Mouse (Mus musculus): ENCODE results near the gene Epb41l4b. TPM values are rescaled to one million over a fixed set of nuclear protein-coding genes. Genes with fewer than 3 reads are reported as not detected.

Gene Epb41l4b
- polyA plus RNA-seq, 1 experiment from 2014 or later, result 3.1 TPM

GRCm38 (mm10) chr4:57140200-57140799 lies 2.9 kb downstream of the Epb41l4b start:
- 17% methylated on average over 4 of the region's 4 CpGs for WGBS
- peaks cover 7% of the 10 kb centered on the region for H3K27me3 ChIP-seq (ENCODE audit: control insufficient read depth, insufficient read depth, low read depth, low read length)
- peak overlapping the region; percentile 84 for H3K4me2 ChIP-seq (ENCODE audit: low read length)
- no peak overlapping the region for H3K27ac ChIP-seq (ENCODE audit: low read length)
- peak overlapping the region; percentile 41; the same call in 1 of the 2 replicates for H3K9ac ChIP-seq (ENCODE audit: low read depth, low read length)
- no peaks in the 10 kb centered on the region for H3K36me3 ChIP-seq (ENCODE audit: control insufficient read depth, insufficient read depth, low read length)
- H3K4me3 ChIP-seq (ENCODE audit: low read depth, low read length), result peak overlapping the region; percentile 71; the same call in 1 of the 2 replicates
- no peak for ATAC-seq
- H3K4me1 ChIP-seq (ENCODE audit: control insufficient read depth, insufficient read depth, low read length), result peaks cover 28% of the 10 kb centered on the region
- no peaks in the 10 kb centered on the region for H3K9me3 ChIP-seq (replicated peaks; ENCODE audit: control insufficient read depth, low read length, poor library complexity, severe bottlenecking)

DNA sequence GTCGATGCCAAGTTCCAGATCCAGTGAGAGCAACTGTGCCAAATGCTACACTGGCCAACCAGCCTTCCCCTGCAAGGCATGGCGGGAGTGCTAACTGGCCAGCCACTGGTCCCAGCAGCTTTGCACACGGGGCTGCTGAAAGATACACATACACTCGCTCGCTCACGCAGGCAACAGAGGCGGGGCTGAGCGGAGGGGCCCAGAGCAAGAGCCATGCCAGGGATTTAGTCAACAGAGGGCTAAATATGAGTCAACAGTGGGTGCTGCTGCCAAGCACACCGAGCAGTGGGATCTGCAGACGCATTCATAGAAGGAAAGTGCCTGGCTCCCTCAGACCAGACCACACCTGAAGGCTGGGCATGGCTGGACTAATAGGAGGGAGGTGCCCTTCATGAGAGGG lies 3.8 kb downstream of the Epb41l4b start:
- H3K36me3 ChIP-seq (ENCODE audit: control insufficient read depth, insufficient read depth, low read length), result no peaks in the 10 kb centered on the region
- H3K27ac ChIP-seq (ENCODE audit: low read length), result no peak overlapping the region
- H3K27me3 ChIP-seq (ENCODE audit: control insufficient read depth, insufficient read depth, low read depth, low read length), result peaks cover 4% of the 10 kb centered on the region; the same call in 1 of the 2 replicates
- WGBS, result 67% methylated on average over 10 of the region's 10 CpGs
- no peak for ATAC-seq
- H3K4me2 ChIP-seq (ENCODE audit: low read length), result no peak overlapping the region
- H3K9me3 ChIP-seq (replicated peaks; ENCODE audit: control insufficient read depth, low read length, poor library complexity, severe bottlenecking), result no peaks in the 10 kb centered on the region
- no peak overlapping the region for H3K9ac ChIP-seq (ENCODE audit: low read depth, low read length)
- H3K4me3 ChIP-seq (ENCODE audit: low read depth, low read length), result no peak overlapping the region
- peaks cover 28% of the 10 kb centered on the region for H3K4me1 ChIP-seq (ENCODE audit: control insufficient read depth, insufficient read depth, low read length)

DNA sequence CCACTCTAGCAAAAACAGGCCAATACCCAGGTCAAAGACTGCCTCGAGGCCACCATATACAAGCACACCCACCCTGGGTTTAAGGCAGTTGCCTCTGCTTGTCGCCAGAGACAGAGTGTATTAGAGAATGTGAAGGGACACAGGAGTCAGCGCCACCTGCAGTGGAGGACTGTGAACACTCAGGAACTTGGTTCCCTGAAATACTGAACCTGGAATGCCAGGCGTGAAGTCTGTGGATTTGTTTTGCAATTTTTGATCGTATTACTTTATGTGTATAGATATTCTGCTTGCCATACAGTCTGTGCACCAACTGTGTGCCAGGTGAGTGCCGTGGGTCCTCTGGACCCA lies 5.2 kb downstream of the Epb41l4b start:
- H3K4me2 ChIP-seq (ENCODE audit: low read length), result no peak overlapping the region
- no peaks in the 10 kb centered on the region for H3K9me3 ChIP-seq (replicated peaks; ENCODE audit: control insufficient read depth, low read length, poor library complexity, severe bottlenecking)
- no peak overlapping the region for H3K9ac ChIP-seq (ENCODE audit: low read depth, low read length)
- H3K36me3 ChIP-seq (ENCODE audit: control insufficient read depth, insufficient read depth, low read length), result no peaks in the 10 kb centered on the region
- H3K4me3 ChIP-seq (ENCODE audit: low read depth, low read length), result no peak overlapping the region
- H3K27me3 ChIP-seq (ENCODE audit: control insufficient read depth, insufficient read depth, low read depth, low read length), result peaks cover 4% of the 10 kb centered on the region; the same call in 1 of the 2 replicates
- no peak overlapping the region for H3K27ac ChIP-seq (ENCODE audit: low read length)
- ATAC-seq, result no peak
- H3K4me1 ChIP-seq (ENCODE audit: control insufficient read depth, insufficient read depth, low read length), result peaks cover 24% of the 10 kb centered on the region
- 77% methylated on average over 6 of the region's 6 CpGs for WGBS

DNA sequence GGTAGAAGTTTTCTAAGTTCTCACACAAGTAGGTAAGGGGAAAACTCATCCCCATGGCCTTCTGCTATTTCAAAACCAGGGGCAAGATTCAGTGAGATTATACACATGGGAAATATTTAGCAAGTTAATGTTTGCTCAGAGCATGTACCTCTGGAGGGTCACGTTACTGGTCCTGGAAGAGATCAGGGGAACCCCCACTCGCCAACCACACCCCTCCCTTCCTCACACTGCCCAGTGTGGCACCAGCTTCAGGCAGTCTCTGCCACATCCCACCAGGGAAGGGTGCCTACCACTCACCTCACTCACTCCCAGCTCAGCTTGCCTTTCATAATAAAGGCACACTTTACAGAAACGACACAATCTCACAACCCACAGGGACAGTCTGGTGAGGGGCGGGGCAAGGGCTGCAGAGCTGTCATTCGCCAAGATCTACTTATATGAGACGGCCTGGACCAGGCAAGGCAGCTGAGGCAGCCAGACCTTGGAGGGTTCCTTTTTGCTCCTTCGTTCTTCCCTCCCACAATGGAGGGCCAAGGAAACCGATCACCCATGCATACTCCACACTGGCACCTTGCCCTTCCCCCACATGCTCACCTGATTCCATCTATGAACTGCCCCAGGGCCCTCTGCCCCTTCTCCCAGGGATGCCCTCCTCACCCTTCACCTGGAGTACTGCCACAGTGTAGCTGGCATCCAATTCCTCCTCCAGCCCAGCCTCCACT lies 5.7 kb downstream of the Epb41l4b start:
- H3K9ac ChIP-seq (ENCODE audit: low read depth, low read length), result no peak overlapping the region
- no peak overlapping the region for H3K27ac ChIP-seq (ENCODE audit: low read length)
- H3K27me3 ChIP-seq (ENCODE audit: control insufficient read depth, insufficient read depth, low read depth, low read length), result peaks cover 4% of the 10 kb centered on the region; the same call in 1 of the 2 replicates
- WGBS, result 67% methylated on average over 8 of the region's 8 CpGs
- no peak overlapping the region for H3K4me3 ChIP-seq (ENCODE audit: low read depth, low read length)
- no peak overlapping the region for H3K4me2 ChIP-seq (ENCODE audit: low read length)
- ATAC-seq, result no peak
- H3K9me3 ChIP-seq (replicated peaks; ENCODE audit: control insufficient read depth, low read length, poor library complexity, severe bottlenecking), result no peaks in the 10 kb centered on the region
- H3K36me3 ChIP-seq (ENCODE audit: control insufficient read depth, insufficient read depth, low read length), result no peaks in the 10 kb centered on the region
- H3K4me1 ChIP-seq (ENCODE audit: control insufficient read depth, insufficient read depth, low read length), result peaks cover 24% of the 10 kb centered on the region

GRCm38 (mm10) chr4:57135431-57135830 lies 7.8 kb downstream of the Epb41l4b start:
- Histone ChIP-seq H3K4me1 (ENCODE audit: control insufficient read depth, insufficient read depth, low read length) (peaks cover 9% of the 10 kb centered on the region), H3K4me2 (ENCODE audit: low read length) (no peak overlapping the region), H3K4me3 (ENCODE audit: low read depth, low read length) (no peak overlapping the region), H3K36me3 (ENCODE audit: control insufficient read depth, insufficient read depth, low read length) (no peaks in the 10 kb centered on the region), H3K9me3 (replicated peaks; ENCODE audit: control insufficient read depth, low read length, poor library complexity, severe bottlenecking) (no peaks in the 10 kb centered on the region), H3K27me3 (ENCODE audit: control insufficient read depth, insufficient read depth, low read depth, low read length) (no peaks in the 10 kb centered on the region), H3K27ac (ENCODE audit: low read length) (no peak overlapping the region), H3K9ac (ENCODE audit: low read depth, low read length) (no peak overlapping the region)
- WGBS, result 81% methylated on average over 1 of the region's 1 CpGs
- no peak for ATAC-seq

- Histone ChIP-seq H3K36me3 (ENCODE audit: control insufficient read depth, insufficient read depth, low read length) (no peaks in the 10 kb centered on the region), H3K9ac (ENCODE audit: low read depth, low read length) (no peak overlapping the region), H3K27me3 (ENCODE audit: control insufficient read depth, insufficient read depth, low read depth, low read length) (no peaks in the 10 kb centered on the region), H3K4me3 (ENCODE audit: low read depth, low read length) (no peak overlapping the region), H3K27ac (ENCODE audit: low read length) (no peak overlapping the region), H3K4me2 (ENCODE audit: low read length) (no peak overlapping the region), H3K9me3 (replicated peaks; ENCODE audit: control insufficient read depth, low read length, poor library complexity, severe bottlenecking) (no peaks in the 10 kb centered on the region), H3K4me1 (ENCODE audit: control insufficient read depth, insufficient read depth, low read length) (peaks cover 3% of the 10 kb centered on the region; the same call in 1 of the 2 replicates)
- WGBS, result 62% methylated on average over 4 of the region's 4 CpGs
- ATAC-seq, result no peak
These were observed 8.7 kb downstream of the Epb41l4b start for GRCm38 (mm10) chr4:57134554-57134953.

GRCm38 (mm10) chr4:57131839-57132238 lies 11.4 kb downstream of the Epb41l4b start:
- Histone ChIP-seq H3K27me3 (ENCODE audit: control insufficient read depth, insufficient read depth, low read depth, low read length) (no peaks in the 10 kb centered on the region), H3K36me3 (ENCODE audit: control insufficient read depth, insufficient read depth, low read length) (no peaks in the 10 kb centered on the region), H3K27ac (ENCODE audit: low read length) (no peak overlapping the region), H3K9me3 (replicated peaks; ENCODE audit: control insufficient read depth, low read length, poor library complexity, severe bottlenecking) (no peaks in the 10 kb centered on the region), H3K4me1 (ENCODE audit: control insufficient read depth, insufficient read depth, low read length) (peaks cover 3% of the 10 kb centered on the region; the same call in 1 of the 2 replicates), H3K4me2 (ENCODE audit: low read length) (no peak overlapping the region), H3K4me3 (ENCODE audit: low read depth, low read length) (no peak overlapping the region), H3K9ac (ENCODE audit: low read depth, low read length) (no peak overlapping the region; the same call in 1 of the 2 replicates)
- WGBS, result 66% methylated on average over 10 of the region's 10 CpGs
- ATAC-seq, result no peak

- no peaks in the 10 kb centered on the region for H3K36me3 ChIP-seq (ENCODE audit: control insufficient read depth, insufficient read depth, low read length)
- no peaks in the 10 kb centered on the region for H3K27me3 ChIP-seq (ENCODE audit: control insufficient read depth, insufficient read depth, low read depth, low read length)
- H3K9me3 ChIP-seq (replicated peaks; ENCODE audit: control insufficient read depth, low read length, poor library complexity, severe bottlenecking), result no peaks in the 10 kb centered on the region
- no peak overlapping the region for H3K9ac ChIP-seq (ENCODE audit: low read depth, low read length)
- no peak overlapping the region for H3K27ac ChIP-seq (ENCODE audit: low read length)
- WGBS, result 70% methylated on average over 11 of the region's 11 CpGs
- no peak for ATAC-seq
- H3K4me2 ChIP-seq (ENCODE audit: low read length), result no peak overlapping the region
- no peak overlapping the region for H3K4me3 ChIP-seq (ENCODE audit: low read depth, low read length)
- H3K4me1 ChIP-seq (ENCODE audit: control insufficient read depth, insufficient read depth, low read length), result peaks cover 3% of the 10 kb centered on the region; the same call in 1 of the 2 replicates
These were observed 13.3 kb downstream of the Epb41l4b start for GRCm38 (mm10) chr4:57129718-57130515.

- no peak overlapping the region for H3K4me2 ChIP-seq (ENCODE audit: low read length)
- H3K4me3 ChIP-seq (ENCODE audit: low read depth, low read length), result no peak overlapping the region
- H3K9ac ChIP-seq (ENCODE audit: low read depth, low read length), result no peak overlapping the region
- ATAC-seq, result no peak
- 60% methylated on average over 11 of the region's 11 CpGs for WGBS
- H3K27ac ChIP-seq (ENCODE audit: low read length), result no peak overlapping the region
- H3K36me3 ChIP-seq (ENCODE audit: control insufficient read depth, insufficient read depth, low read length), result no peaks in the 10 kb centered on the region
- no peaks in the 10 kb centered on the region for H3K27me3 ChIP-seq (ENCODE audit: control insufficient read depth, insufficient read depth, low read depth, low read length)
- no peaks in the 10 kb centered on the region for H3K9me3 ChIP-seq (replicated peaks; ENCODE audit: control insufficient read depth, low read length, poor library complexity, severe bottlenecking)
- H3K4me1 ChIP-seq (ENCODE audit: control insufficient read depth, insufficient read depth, low read length), result no peaks in the 10 kb centered on the region
These were observed 20.2 kb downstream of the Epb41l4b start for GRCm38 (mm10) chr4:57123003-57123402.
